Mouse (Mus musculus) embryonic facial prominence, embryonic 11.5 days (tissue): ENCODE measurements around the gene Tmem129. TPM values are rescaled to one million over a fixed set of nuclear protein-coding genes. Genes with fewer than 3 reads are reported as not detected.

Experiments
- ATAC-seq: fragments of 200-750 bp; cut with Nextera tagmentation; replicated peaks from 2 replicates; pipeline ENCODE4 v1.8.0; 2017; ENCODE audit warnings: low read depth; ENCODE audit not compliant: insufficient number of reproducible peaks, low FRiP score, low TSS enrichment
- DNase-seq: peaks from one replicate; pipeline ENCODE4 v3.0.0-alpha.2; 2015; ENCODE audit warnings: low spot score
- H3K27ac ChIP-seq: fragments of 300-500 bp; sonication (generic); replicated peaks from 2 replicates; pipeline ENCODE4 v1.5.1; 2014; ENCODE audit warnings: mild to moderate bottlenecking, low read depth, low read length, control low read depth
- H3K27me3 ChIP-seq: fragments of 300-500 bp; sonication (generic); 2 replicates; pipeline ENCODE4 v1.6.1; 2014; ENCODE audit warnings: mild to moderate bottlenecking, low read length, moderate library complexity, mixed read lengths; ENCODE audit not compliant: control insufficient read depth, insufficient read depth
- H3K36me3 ChIP-seq: fragments of 300-500 bp; sonication (generic); replicated peaks from 2 replicates; pipeline ENCODE4 v1.6.1; 2014; ENCODE audit warnings: low read depth, mild to moderate bottlenecking, low read length, moderate library complexity, mixed read lengths; ENCODE audit not compliant: control insufficient read depth, insufficient read depth
- H3K4me1 ChIP-seq: fragments of 300-500 bp; sonication (generic); 2 replicates; pipeline ENCODE4 v1.6.1; 2014; ENCODE audit warnings: low read length, mixed read lengths; ENCODE audit not compliant: control insufficient read depth, insufficient read depth
- H3K4me2 ChIP-seq: fragments of 300-500 bp; sonication (generic); 2 replicates; pipeline ENCODE4 v1.6.1; 2014; ENCODE audit warnings: low read depth, mild to moderate bottlenecking, control low read depth, low read length, moderate library complexity
- H3K4me3 ChIP-seq: fragments of 300-500 bp; sonication (generic); 2 replicates; pipeline ENCODE4 v1.5.1; 2014; ENCODE audit warnings: low read depth, low read length, control low read depth
- H3K9ac ChIP-seq: fragments of 300-500 bp; sonication (generic); replicated peaks from 2 replicates; pipeline ENCODE4 v1.6.1; 2014; ENCODE audit warnings: mild to moderate bottlenecking, control low read depth, low read length
- H3K9me3 ChIP-seq: fragments of 300-500 bp; sonication (generic); replicated peaks from 2 replicates; pipeline ENCODE4 v1.6.1; 2016; ENCODE audit warnings: mild to moderate bottlenecking, low read length, inconsistent platforms, mixed read lengths; ENCODE audit not compliant: control insufficient read depth
- WGBS: fragments of 180-500 bp; shearing (Covaris S2); extraction: QIAGEN DNeasy Blood & Tissue Kit; methylation state at CpG from one replicate; pipeline ENCODE4 v1.1.7; 2014; 5-methylcytosine and 5-hydroxymethylcytosine counted together
- polyA plus RNA-seq: library from polyadenylated mRNA; unstranded; fragments of >200 nt; fragmentation: Nextera tagmentation; extraction: Ambion mirVana; gene quantifications from 2 replicates; pipeline ENCODE4 v1.2.1, GENCODE M21; 2014

Gene Tmem129
- polyA plus RNA-seq, 1 experiment from 2014 or later: 38.6 TPM

DNA sequence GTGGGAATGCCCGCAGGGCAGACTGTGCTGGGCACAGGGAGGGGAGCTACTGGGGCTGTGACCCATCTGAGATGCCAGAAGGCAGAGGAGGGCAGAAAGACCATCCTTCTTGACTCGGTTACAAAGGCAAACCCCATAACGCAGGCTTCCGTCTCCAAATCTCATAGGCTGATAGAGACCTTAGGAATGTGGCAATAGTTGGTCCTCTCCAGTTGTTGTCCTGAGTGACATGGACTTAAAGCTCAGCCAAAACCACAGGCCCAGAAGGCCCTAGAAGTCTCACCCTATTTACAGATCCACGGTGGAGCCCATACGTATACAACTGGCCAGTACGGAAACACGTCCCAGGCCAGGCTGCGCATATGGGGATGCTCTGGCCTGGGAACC is 36.2 kb upstream of the Tmem129 start:
- no peak overlapping the region for H3K4me3 ChIP-seq
- DNase-seq: no peak
- H3K9ac ChIP-seq: no peak overlapping the region

DNA sequence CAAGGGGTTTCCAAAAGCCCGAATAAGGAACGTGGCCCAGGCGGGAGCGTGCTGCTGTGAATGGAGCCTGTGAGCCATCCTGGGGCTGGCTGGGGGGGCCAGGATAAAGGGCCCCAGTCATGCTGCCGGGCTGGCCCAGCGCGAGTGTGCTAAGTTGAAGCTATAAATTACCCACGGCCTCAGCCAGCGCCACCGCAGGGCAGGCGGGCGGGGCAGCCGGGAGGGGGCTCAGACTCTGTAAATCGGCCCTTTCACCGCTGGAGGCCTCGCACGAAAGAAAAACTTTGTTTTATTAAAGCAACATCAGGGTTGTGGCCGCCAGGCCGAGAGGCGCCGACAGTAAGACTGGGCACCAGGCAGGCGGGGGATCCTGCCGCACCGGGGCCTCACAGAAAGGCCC is 34.2 kb upstream of the Tmem129 start:
- ATAC-seq (no peak), DNase-seq (peak; percentile 74)
- Histone ChIP-seq H3K4me2 (peak overlapping the region; percentile 32), H3K4me3 (no peak overlapping the region), H3K4me1 (peaks cover 11% of the 10 kb centered on the region; the same call in 1 of the 2 replicates), H3K9me3 (no peaks in the 10 kb centered on the region), H3K27me3 (no peaks in the 10 kb centered on the region; the same call in 1 of the 2 replicates), H3K9ac (peak overlapping the region; percentile 46), H3K36me3 (no peaks in the 10 kb centered on the region), H3K27ac (0 out of 2 replicates have a peak overlapping the region, but pooled peaks have one; percentile 39)
- WGBS: 1% methylated on average over 24 of the region's 24 CpGs

More for the DNA sequence above, 36.2 kb upstream of the Tmem129 start:
- Histone ChIP-seq H3K4me2 (no peak overlapping the region), H3K9me3 (no peaks in the 10 kb centered on the region), H3K4me1 (peaks cover 11% of the 10 kb centered on the region; the same call in 1 of the 2 replicates), H3K27ac (no peak overlapping the region), H3K27me3 (no peaks in the 10 kb centered on the region; the same call in 1 of the 2 replicates), H3K36me3 (no peaks in the 10 kb centered on the region)
- WGBS: 45% methylated on average over 9 of the region's 9 CpGs
- 0 out of 2 replicates have a peak, but pooled peaks have one; percentile 1 for ATAC-seq

DNA sequence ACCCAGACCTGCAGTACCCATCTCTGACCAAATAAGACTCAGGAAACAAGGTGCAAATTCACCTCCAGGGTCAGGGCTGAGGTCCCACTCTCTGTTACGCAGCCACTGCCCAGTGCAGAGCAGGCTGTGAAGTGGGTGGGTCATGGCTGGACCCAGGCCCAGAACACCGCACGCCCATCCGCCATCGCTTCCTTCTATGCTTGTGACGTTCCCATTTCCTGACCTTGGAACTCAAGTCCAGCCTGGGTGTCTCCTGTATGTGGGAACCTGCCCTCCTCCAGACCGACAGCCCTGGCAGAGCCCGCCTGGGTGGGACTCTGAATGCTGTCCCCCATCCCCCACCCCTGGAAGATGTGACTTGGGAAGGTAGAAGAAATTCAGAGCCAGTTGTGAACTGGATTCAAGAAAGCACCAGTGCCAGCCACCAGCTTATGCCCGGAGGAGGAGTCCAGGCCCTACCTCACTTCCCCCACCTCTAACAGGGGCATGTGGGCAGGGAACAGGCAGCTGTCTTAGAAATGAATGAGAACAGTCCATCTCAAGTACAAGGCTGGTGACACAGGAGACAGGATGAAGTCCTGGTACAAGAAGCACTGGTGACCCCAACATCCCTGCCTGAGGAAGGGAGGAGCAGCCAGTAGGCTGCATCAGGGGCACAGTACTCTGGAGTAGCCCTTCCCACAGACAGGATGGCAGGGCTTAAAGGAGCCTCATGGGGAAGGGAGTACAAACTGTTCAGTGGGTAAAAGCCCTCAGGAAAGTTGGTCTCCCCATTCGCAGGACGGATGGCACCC is 31.8 kb upstream of the Tmem129 start:
- Histone ChIP-seq H3K4me1 (peaks cover 7% of the 10 kb centered on the region; the same call in 1 of the 2 replicates), H3K27me3 (no peaks in the 10 kb centered on the region), H3K36me3 (no peaks in the 10 kb centered on the region), H3K27ac (no peak overlapping the region), H3K9ac (no peak overlapping the region), H3K4me3 (no peak overlapping the region), H3K9me3 (no peaks in the 10 kb centered on the region), H3K4me2 (no peak overlapping the region; the same call in 1 of the 2 replicates)
- 0 out of 2 replicates have a peak, but pooled peaks have one; percentile 2 for ATAC-seq
- DNase-seq: no peak
- WGBS: 87% methylated on average over 11 of the region's 11 CpGs

DNA sequence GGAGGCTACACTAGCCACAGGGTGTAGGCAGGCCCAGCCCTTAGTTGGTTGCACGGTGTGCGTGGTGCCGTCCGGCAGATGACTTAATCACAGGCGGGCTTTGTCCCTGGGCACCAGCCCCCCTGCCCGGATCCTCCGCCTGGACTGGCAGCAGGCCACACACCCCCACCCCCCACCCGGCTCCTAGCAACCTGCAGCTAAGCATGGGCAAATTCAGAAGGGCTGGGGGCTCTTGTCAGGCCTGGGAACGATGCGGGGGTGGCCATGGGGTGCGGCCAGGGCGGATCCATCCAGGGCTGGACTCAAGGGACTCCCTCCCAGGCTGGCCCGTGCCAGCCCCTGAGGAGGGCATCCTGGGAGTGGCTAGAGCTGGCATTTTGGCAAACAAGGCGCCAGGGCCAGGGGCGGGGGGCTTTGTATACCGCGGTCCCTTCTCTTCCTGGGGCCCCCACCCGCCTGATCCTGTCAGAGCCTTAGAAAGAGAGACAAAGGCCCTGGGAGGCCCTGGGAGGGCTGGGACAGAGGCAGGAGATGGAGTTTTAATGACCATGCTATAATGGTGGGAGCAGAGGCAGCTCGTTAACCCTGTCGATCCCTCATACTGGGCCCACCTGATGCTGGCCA is 31.1 kb upstream of the Tmem129 start:
- peak; percentile 41; the same call in 1 of the 2 replicates for ATAC-seq
- H3K4me2 ChIP-seq: no peak overlapping the region

GRCm38 (mm10) chr5:33688278-33689220 is 30.3 kb upstream of the Tmem129 start:
- Histone ChIP-seq H3K27ac (no peak overlapping the region), H3K4me1 (peaks cover 7% of the 10 kb centered on the region; the same call in 1 of the 2 replicates), H3K4me3 (no peak overlapping the region), H3K4me2 (no peak overlapping the region), H3K36me3 (no peaks in the 10 kb centered on the region), H3K27me3 (no peaks in the 10 kb centered on the region), H3K9me3 (no peaks in the 10 kb centered on the region), H3K9ac (peak overlapping the region; percentile 25)
- DNase-seq (no peak), ATAC-seq (no peak)
- WGBS: 56% methylated on average over 14 of the region's 14 CpGs

More for the DNA sequence above, 31.1 kb upstream of the Tmem129 start:
- Histone ChIP-seq H3K9me3 (no peaks in the 10 kb centered on the region), H3K9ac (peak overlapping the region; percentile 22; the same call in 1 of the 2 replicates), H3K4me3 (no peak overlapping the region), H3K4me1 (peaks cover 7% of the 10 kb centered on the region; the same call in 1 of the 2 replicates), H3K27me3 (no peaks in the 10 kb centered on the region), H3K27ac (no peak overlapping the region), H3K36me3 (no peaks in the 10 kb centered on the region)
- WGBS: 51% methylated on average over 19 of the region's 20 CpGs
- no peak for DNase-seq

DNA sequence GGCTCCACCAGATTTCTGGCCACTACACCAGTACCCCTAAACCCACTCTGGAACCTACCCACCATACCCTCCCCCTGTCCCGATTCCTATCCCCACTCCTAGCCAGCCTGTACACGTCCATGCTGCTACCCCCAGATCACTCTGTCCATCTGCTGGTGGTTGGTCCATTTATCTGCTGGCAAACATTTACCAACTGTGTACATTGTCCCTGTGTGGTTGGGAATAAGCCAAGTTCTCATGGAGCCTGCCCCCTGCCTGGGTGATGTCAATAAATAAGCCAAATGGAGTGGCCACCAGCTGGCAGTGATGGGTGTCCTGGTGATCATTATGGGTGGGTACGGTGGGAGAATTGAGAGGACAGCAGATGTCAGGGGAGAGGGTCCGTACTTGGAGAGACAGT is 28.9 kb upstream of the Tmem129 start:
- H3K4me2 ChIP-seq: no peak overlapping the region
- H3K4me1 ChIP-seq: peaks cover under 1% of the 10 kb centered on the region; the same call in 1 of the 2 replicates
- H3K36me3 ChIP-seq: no peaks in the 10 kb centered on the region
- no peak overlapping the region for H3K4me3 ChIP-seq
- no peaks in the 10 kb centered on the region for H3K27me3 ChIP-seq
- no peak overlapping the region for H3K27ac ChIP-seq
- DNase-seq (no peak), ATAC-seq (no peak)
- WGBS: 82% methylated on average over 4 of the region's 4 CpGs
- H3K9me3 ChIP-seq: no peaks in the 10 kb centered on the region
- no peak overlapping the region for H3K9ac ChIP-seq

DNA sequence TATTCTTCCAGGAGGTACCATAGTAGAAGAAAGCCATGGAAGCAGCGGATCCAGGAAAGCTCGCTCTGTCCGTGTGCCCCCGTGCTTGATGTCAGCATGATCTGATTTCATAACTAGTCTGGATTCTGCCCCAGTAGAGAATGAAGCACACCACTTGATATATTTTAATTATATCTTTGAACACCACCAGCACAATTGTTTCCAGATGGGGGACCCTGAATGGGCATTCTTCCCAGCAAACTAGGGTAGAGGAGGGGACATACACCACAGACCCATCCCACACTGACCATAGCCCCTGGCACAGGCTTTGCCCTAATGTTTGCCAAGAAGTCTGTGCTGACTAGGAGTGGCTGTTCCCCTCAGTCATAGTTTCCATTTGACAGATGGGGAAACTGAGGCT is 26.7 kb upstream of the Tmem129 start:
- no peak overlapping the region for H3K4me3 ChIP-seq
- DNase-seq (no peak), ATAC-seq (no peak)
- H3K9me3 ChIP-seq: no peaks in the 10 kb centered on the region
- no peak overlapping the region for H3K27ac ChIP-seq
- H3K27me3 ChIP-seq: no peaks in the 10 kb centered on the region
- 90% methylated on average over 4 of the region's 4 CpGs for WGBS
- H3K9ac ChIP-seq: no peak overlapping the region
- H3K36me3 ChIP-seq: no peaks in the 10 kb centered on the region
- H3K4me2 ChIP-seq: no peak overlapping the region
- no peaks in the 10 kb centered on the region; the same call in 1 of the 2 replicates for H3K4me1 ChIP-seq
